Mouse (Mus musculus) frontal cortex, postnatal 25 days (tissue): Measurements from ENCODE around the gene Grid2ip.

ENCODE experiments used
- DNase-seq, 2 experiments: peaks; one replicate each; pipeline ENCODE4 v3.0.0; 2022; ENCODE audit warnings: low spot score in 2 of 2

Grid2ip gene

DNA sequence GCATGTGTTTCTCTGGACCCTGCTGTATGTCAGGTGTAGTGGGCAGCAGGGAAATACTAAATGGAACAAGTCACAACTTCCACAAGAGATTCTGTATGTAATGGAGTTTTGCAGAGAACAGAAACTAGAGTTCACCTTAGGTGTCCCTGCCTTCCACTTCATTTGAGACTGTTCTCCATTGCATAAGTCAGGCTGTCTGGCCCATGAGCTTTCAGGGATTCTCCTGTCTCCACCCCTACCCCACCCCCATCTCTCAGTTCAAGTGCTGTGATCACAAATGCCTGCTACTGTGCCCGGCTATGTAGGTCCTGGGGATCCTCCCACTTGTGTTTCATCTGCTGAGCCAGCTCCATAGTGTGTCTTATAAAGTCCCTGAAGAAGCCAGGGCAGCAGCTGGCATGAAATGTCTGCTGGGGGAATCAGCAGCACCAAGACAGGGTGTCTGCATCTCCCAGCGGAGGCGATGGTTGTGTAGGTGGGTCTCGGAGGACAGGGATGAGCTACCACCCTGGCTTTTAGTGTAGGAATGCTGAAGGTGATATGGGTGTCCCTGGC is 53.8 kb downstream of the Grid2ip start:
- no peak for DNase-seq

DNA sequence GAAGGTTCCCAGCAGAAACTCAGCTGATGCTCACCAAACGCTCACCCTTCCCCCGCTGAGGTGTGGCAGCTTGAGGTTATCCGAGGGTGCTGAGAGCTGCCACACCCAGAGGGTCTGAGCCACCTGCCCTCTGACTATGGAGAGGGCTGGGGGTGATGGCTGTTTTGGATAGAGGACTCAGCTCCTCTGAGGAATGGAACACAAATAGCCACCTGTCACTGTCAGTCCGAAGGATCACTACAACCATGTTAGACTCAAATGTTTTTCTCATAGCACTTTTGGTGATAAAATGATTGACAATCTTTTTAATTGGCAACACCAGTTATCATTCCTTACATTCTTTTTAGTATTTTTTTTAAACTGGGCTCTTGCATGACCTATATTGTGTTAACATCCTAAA is 64.3 kb downstream of the Grid2ip start:
- DNase-seq = no peak

DNA sequence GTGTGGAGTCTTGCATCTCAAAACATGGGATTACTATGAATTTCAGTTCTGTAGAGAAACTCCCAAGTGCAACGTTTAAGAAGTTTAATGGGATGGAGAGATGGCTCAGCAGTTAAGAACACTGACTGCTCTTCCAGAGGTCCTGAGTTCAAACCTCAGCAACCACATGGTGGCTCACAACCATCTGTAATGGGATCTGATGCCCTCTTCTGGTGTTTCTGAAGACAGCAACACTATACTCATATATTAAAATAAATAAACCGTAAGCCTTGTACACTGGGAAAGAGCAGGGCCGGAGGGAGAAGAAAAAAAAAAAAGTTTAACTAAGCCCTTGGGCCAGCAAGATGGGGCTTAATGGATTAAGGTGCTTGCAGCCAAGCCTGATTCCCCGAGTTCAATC is 65.9 kb downstream of the Grid2ip start:
- DNase-seq = no peak

DNA sequence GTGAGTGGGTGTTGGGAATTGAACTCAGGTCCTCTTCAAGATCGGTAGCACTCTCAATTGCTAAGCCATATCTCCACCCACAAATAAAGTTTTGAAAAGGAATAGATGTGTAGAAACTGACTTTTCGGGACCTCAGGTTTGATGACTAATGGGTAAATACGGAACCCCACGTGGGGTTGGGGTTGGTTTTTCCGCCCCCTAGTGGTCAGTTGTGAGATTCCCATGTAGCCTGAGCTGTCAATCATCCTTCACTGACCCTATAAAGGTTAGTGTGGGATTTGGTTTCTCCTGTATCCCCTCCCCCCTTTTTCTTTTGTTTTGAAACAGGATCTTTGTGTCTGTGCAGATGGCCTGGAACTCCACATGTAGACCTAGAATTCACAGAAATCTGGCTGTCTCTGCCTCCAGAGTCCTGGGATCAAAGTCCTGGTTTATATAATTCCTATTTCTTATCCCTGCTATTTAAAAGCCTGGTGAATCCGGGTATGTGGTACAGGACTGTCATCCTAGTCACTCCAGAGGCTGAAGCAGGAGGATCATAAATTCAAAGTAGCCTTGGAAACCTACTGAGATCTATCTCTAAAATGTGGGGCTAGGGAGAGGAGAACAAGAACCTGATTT is 66.9 kb downstream of the Grid2ip start:
- DNase-seq = peak; percentile 11 to 16

DNA sequence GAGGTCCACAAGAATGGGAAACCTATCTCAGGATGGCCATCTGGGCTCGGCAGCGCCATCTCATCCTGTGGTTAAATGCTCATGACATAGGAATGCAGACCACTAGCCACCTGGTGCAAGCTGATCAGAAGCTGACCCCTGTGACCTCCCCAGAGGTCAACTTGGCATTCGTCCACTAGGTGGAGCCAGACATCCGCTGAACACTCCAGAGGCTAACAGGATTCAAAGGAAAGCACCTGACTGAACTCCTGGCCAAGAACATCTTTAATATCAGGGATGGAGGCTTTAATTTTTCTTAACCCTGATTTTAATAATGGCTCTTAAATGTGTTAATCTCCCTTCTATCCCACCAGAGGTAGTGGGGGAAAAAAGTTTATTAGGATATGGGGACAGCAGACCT is 77.3 kb downstream of the Grid2ip start:
- DNase-seq = peak; percentile 16 to 24

DNA sequence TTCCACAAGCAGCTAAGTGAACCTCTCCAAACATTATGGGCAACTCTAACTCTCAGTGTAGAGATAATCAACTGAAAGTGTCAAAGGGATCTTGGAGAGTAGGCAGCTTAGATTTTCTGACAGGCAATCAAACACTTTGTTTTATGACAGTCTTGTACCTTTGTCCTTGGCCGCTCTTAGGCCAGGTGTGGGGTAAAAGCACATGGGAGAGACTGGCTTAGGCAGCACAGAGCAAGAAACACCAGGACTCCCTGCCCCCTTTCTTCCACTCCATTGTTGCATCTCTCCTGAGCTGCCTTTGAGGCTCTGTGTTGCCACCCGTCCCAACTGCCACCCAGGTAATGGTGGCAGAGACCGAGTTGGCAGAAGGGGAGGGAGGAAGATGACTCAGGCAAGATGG is 84.2 kb downstream of the Grid2ip start:
- no peak for DNase-seq

DNA sequence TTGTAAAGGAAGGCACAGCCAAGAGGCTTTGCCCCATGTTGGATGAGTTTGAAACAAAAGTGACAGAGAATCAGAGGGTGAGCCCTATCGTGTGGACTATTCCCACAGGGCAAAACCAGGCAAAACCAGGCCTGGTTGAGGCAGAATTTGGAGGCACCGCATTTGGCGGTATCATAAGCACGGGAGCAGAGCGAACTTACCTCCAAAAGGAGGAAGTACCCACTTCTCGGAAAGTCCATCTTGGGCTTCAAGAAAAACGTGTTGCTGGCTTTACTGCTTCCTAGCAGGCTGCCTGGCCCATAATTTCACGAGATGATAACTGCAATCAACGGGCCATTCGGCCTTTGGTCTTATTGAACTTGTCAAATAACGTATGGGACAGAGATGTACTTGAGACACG is 84.6 kb downstream of the Grid2ip start:
- DNase-seq = no peak
